ENCODE assay signal across 8 mouse cellular contexts in genomic region chr17:75087296-75087941, GRCm38 (mm10).
A peak's percentile ranks its signal among the peaks of the same experiment; 100 is the strongest.
DNase-seq lines count a peak whose midpoint lies in the region; ATAC-seq lines count a peak whose summit lies in the region.

No protein-coding gene starts in this region.

- DNase-seq in hindbrain, embryonic 10.5 days (ENCODE audit: low spot score), result peak; percentile 25
- peak; percentile 80 for DNase-seq in NIH3T3 (ENCODE audit: low read depth)
- DNase-seq in right cerebral cortex, postnatal 36 days (ENCODE audit: low spot score in 2 of 2), result no peak

- 64% methylated on average over 10 of the region's 10 CpGs for WGBS in hindbrain, embryonic 10.5 days
- WGBS in hindbrain, embryonic 13.5 days, result 56% methylated on average over 10 of the region's 10 CpGs
- 59% methylated on average over 10 of the region's 10 CpGs for WGBS in forebrain, embryonic 15.5 days
- 33% methylated on average over 10 of the region's 10 CpGs for WGBS in kidney, embryonic 15.5 days

- H3K9me3 ChIP-seq in hindbrain, embryonic 10.5 days, result no peaks in the 10 kb centered on the region
- H3K9me3 ChIP-seq in hindbrain, embryonic 13.5 days, result no peaks in the 10 kb centered on the region
- H3K9me3 ChIP-seq in forebrain, embryonic 15.5 days, result no peaks in the 10 kb centered on the region
- no peaks in the 10 kb centered on the region for H3K9me3 ChIP-seq in kidney, embryonic 15.5 days (replicated peaks)

- no peak overlapping the region for H3K9ac ChIP-seq in hindbrain, embryonic 13.5 days
- no peak overlapping the region for H3K9ac ChIP-seq in forebrain, embryonic 15.5 days (replicated peaks)
- no peak overlapping the region for H3K9ac ChIP-seq in kidney, embryonic 15.5 days

- H3K4me2 ChIP-seq in hindbrain, embryonic 13.5 days, result no peak overlapping the region
- no peak overlapping the region for H3K4me2 ChIP-seq in forebrain, embryonic 15.5 days (replicated peaks)
- no peak overlapping the region for H3K4me2 ChIP-seq in kidney, embryonic 15.5 days

- H3K4me1 ChIP-seq in hindbrain, embryonic 10.5 days (replicated peaks), result peaks cover 3% of the 10 kb centered on the region; the same call in 1 of the 2 replicates
- H3K4me1 ChIP-seq in hindbrain, embryonic 13.5 days (replicated peaks), result no peaks in the 10 kb centered on the region
- H3K4me1 ChIP-seq in forebrain, embryonic 15.5 days, result peaks cover 3% of the 10 kb centered on the region; the same call in 1 of the 2 replicates
- H3K4me1 ChIP-seq in kidney, embryonic 15.5 days, result peaks cover 12% of the 10 kb centered on the region

- no peaks in the 10 kb centered on the region for H3K36me3 ChIP-seq in hindbrain, embryonic 10.5 days
- H3K36me3 ChIP-seq in hindbrain, embryonic 13.5 days, result no peaks in the 10 kb centered on the region
- no peaks in the 10 kb centered on the region for H3K36me3 ChIP-seq in forebrain, embryonic 15.5 days
- H3K36me3 ChIP-seq in kidney, embryonic 15.5 days, result no peaks in the 10 kb centered on the region

- H3K27ac ChIP-seq in hindbrain, embryonic 10.5 days, result no peak overlapping the region
- H3K27ac ChIP-seq in hindbrain, embryonic 13.5 days, result no peak overlapping the region
- H3K27ac ChIP-seq in forebrain, embryonic 15.5 days (replicated peaks), result no peak overlapping the region
- H3K27ac ChIP-seq in kidney, embryonic 15.5 days, result peak overlapping the region; percentile 68

- no peak for ATAC-seq in hindbrain, embryonic 13.5 days (ENCODE audit: low FRiP score)
- peak; percentile 74; the same call in 1 of the 2 replicates for ATAC-seq in forebrain, embryonic 15.5 days (replicated peaks)
- peak; percentile 75 for ATAC-seq in kidney, embryonic 15.5 days (replicated peaks; ENCODE audit: low FRiP score)
- peak; percentile 90 for ATAC-seq in megakaryocyte-erythroid progenitor cell, adult 5-6 weeks (replicated peaks; ENCODE audit: low FRiP score, low TSS enrichment, poor library complexity, severe bottlenecking)
- no peak for ATAC-seq in monocyte, adult 5-6 weeks (replicated peaks; ENCODE audit: insufficient number of reproducible peaks, low FRiP score, low TSS enrichment, poor library complexity, severe bottlenecking)

- H3K27me3 ChIP-seq in hindbrain, embryonic 10.5 days (ENCODE audit: insufficient read depth, poor library complexity, severe bottlenecking), result peaks cover 4% of the 10 kb centered on the region; the same call in 1 of the 2 replicates
- 0 out of 2 replicates have a peak, but pooled peaks cover 8% of the 10 kb centered on the region for H3K27me3 ChIP-seq in hindbrain, embryonic 13.5 days
- no peaks in the 10 kb centered on the region for H3K27me3 ChIP-seq in forebrain, embryonic 15.5 days
- H3K27me3 ChIP-seq in kidney, embryonic 15.5 days, result no peaks in the 10 kb centered on the region

- no peak overlapping the region for H3K4me3 ChIP-seq in hindbrain, embryonic 10.5 days
- H3K4me3 ChIP-seq in hindbrain, embryonic 13.5 days, result no peak overlapping the region
- no peak overlapping the region for H3K4me3 ChIP-seq in forebrain, embryonic 15.5 days
- H3K4me3 ChIP-seq in kidney, embryonic 15.5 days (replicated peaks), result no peak overlapping the region

Comparison
In these comparisons a context has a peak if more than half of its experiments do, and no peak if none do; other contexts are left out.
1. DNase-seq: peak in hindbrain, embryonic 10.5 days (single experiment) and NIH3T3 (single experiment); none in right cerebral cortex, postnatal 36 days (0 of 2).
2. ATAC-seq: peak in forebrain, embryonic 15.5 days (single experiment), kidney, embryonic 15.5 days (single experiment) and megakaryocyte-erythroid progenitor cell, adult 5-6 weeks (single experiment); none in hindbrain, embryonic 13.5 days (single experiment) and monocyte, adult 5-6 weeks (single experiment).